Mouse (Mus musculus): Measurements from ENCODE around the gene Stk4.

DNA sequence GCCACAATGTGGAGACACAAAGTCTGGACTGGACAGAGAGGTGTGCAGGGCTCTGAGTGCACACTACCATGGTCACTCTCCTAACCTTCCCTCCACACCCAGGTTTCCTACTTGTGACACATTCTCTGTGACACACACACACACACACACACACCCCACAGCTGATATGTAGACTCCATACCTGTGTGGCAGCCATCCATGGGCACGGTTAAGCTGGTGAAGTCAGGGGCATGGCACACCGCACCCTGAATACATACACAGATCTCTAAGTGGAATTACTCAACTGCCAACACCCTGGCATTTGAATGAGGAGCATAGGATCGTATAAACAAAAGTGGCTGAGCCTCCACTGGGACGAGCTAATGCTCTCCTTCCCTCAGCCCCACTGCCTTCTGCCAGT is 110.6 kb downstream of the Stk4 start:
- TF ChIP-seq CTCF (IDR thresholded peaks at IDR 0.05; ENCODE audit: insufficient read depth, low read depth, low read length) (no peak), POLR2A (IDR thresholded peaks at IDR 0.05; ENCODE audit: insufficient read depth, low read depth, low read length) (no peak)

Measured in olfactory bulb, adult 2 months (tissue).